Mouse (Mus musculus): ENCODE measurements at regions not wholly inside any gene's neighbourhood (a gene's known extent, or its start where the extent isn't known, plus 50 kb on each side); places are given as distances from the start of the nearest gene placed in this dataset.

DNA sequence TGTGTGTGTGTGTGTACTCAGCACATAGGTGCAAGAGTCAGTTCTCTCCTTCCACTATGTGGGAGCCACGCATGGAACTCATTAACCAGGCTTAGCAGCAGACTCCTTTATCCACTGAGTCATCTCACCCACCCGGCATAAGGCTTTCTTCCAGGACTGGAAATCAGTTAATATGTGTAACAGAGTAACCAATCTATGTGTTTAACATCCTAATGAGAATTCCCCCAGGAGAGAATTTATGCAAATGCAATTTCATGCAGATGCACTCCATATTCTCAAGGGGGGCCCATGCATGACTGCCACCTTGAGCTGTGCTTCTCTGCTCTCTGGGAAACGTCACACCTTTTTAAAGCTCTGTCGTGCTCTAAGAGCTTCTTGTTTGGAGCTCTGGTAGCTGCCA, 101.7 kb upstream of the Agap1 start:
- TF ChIP-seq CTCF (IDR thresholded peaks at IDR 0.05) (no peak), EP300 (IDR thresholded peaks at IDR 0.05) (no peak)

Data from lung, postnatal 0 days (tissue).